Mouse (Mus musculus) frontal cortex, postnatal 10 days (tissue): ENCODE results near the gene Gm11111.
"Not testable (repeated sequence)": the region's sequence is repeated elsewhere in the genome, so short reads cannot be mapped to it uniquely, and the experiment has no call there.

ENCODE experiments used
- DNase-seq, 2 experiments: peaks; one replicate each; pipeline ENCODE4 v3.0.0; 2022; ENCODE audit warnings: low spot score in 2 of 2, mixed read lengths in 1 of 2

Gm11111 gene

DNA sequence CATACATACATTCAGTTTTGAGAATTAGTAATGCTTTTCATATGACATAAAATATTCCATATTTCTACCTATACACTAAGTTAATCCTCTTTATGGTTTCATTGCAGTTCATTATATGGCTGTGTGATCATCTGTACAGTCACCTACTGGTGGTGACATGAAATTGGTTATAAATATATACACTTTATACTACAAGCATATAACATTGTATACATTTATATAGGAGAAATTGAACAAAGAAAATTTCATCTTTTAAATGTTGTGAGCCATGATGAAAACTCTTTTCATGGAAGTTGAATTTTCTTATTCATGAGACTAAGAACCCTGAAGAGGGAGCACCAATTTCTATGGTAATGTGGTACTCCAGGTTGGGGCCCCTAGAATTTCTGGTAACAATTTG lies at the start of gene Gm11111:
Gm11111 (plus strand) TSS at position 301 of the 400 bp plus-strand sequence.
- no peak for DNase-seq

DNA sequence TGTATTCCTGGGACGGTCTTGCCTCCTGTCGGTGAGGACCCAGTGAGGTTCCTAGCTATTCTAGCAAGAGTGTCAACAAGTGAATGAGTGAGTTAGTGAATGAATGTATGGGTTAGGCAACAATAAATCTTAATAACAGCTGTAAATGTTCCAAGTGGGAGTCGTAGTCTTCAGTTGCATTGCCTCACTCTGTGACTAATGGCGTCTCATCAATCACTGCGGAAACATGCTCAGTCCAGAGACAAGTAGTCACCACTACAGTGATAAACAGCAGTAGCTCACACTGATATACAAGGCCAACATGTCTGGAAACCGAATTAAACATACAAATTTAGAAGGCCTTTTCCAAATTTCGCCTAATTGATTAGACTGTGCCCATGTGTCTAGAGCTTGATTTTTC lies 36.3 kb upstream of the Gm11111 start:
- DNase-seq, result no peak

DNA sequence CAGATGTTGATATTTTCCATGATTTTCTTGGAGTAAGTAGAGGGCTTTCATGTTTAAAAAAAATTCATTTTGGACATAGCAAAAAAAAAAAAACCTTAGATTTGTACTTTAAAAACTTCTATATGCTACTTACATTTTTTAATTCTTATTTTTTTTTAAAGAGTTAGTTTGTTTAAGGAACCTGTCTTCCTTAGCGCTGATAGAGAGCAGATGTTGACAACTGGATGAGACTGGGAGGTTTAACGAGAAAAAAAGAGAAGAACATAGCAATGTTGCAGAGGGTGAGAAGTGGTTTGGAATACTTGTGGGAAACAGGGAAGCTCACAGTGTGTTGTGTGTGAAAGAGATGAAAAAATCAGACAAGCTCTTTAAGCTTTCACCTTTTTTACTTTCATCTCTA lies 32.4 kb upstream of the Gm11111 start:
- no peak for DNase-seq

DNA sequence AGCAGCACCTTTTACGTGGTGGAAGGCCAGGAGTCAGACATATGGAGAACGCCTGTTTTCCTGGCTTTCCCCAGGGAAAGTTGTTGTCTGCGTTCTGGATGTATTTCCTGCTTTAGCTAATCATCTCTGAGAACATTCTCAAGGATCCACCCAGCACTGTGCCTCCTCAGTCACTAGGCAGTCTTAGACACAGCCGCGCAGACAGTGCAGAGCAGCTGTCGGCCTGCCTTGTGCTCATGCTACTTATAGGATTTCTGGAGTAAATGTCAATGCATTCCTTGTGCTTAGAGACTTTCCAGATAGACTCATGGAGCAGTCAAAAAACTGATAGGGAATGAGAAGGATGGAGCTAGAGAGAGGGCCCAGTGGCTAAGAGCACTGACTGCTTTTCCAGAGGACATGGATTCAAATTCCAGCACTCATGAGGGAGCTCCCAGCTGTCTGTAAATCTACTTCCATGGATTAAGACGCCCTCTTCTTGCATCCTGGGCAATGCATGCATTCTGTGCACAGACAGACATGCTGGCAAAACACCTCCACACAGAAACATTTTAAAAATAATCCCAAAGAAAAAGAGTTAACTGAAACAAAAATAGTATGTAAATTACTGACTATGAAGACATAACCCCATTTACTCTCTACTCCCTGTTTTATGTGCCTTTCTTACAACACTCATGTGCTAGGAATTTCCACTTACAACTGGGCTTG lies 30.1 kb upstream of the Gm11111 start:
- no peak for DNase-seq

DNA sequence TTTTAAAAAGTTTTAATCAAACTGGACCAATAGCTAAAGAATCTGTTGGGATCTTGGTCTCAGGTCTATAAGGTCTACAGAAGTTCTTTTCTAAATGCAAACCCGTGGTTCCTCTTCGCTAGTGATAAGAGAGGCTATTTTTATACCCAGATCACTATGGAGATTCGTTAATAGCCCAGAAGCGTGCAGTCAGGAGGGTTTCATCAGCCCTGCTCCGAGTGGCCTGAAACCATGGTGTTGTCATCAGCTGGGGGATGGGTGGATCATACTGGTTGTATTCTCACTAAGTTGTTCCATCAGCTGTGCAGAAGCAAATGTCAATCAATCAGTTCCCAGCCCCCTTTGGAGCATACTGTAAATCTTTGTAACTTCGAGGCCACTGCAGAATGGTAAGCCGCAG lies 29.4 kb upstream of the Gm11111 start:
- DNase-seq, result no peak

DNA sequence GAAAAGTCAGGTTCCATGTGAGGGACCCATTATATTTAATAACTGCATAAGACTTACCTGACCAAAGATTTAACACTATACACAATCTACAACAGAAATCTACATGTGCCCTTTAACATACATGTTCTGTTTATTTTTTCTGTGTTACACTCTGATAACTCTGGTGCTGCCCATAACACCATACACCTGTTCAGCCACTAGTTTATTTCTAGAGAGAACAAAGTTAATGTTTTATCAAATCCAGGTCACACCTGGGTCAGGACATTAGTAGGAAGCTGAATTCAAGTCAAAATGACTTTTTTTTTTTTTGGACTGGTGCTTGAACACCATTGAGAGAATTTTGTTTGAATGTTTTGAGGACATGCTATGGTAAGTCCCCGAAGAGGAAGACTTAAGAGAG lies 28.7 kb upstream of the Gm11111 start:
- no peak for DNase-seq

DNA sequence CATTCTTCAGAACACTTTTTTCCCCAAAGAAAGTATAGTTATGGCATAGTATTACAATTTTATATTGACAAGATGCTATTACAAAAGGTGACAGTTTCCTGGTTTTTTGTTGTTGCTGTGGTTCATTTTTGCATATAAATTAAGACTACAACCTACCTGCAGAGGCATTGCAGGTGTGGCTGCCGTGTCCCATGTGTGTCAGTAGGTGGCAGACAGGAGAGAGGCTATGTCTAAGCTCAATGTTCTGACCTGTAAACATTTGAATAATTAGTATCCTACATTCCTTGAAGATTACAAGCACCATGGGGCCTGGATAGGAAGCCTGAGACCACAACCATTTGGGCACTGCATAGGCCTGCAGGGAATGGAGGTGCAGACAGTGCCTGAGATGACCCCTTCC lies 11.2 kb upstream of the Gm11111 start:
- DNase-seq, result no peak

DNA sequence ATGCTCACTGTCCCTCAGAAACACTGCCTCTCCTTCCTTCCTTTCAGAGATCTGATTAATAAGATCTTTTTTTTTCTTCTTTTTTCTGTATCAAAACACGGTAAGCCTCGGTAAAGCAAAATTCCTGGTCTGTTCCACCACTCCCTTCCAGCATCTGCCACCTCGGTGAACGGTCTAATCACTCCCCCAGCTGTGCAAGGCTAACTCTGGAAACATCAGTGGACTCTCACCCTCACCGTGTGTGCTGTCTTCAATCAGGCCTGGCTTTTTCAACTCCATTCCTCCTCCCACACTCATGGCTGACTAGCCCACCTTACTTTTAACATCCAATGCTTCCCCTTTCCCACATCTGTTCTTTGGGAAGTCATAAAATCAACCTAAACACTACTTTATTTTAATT lies 2.2 kb upstream of the Gm11111 start:
- no peak for DNase-seq

DNA sequence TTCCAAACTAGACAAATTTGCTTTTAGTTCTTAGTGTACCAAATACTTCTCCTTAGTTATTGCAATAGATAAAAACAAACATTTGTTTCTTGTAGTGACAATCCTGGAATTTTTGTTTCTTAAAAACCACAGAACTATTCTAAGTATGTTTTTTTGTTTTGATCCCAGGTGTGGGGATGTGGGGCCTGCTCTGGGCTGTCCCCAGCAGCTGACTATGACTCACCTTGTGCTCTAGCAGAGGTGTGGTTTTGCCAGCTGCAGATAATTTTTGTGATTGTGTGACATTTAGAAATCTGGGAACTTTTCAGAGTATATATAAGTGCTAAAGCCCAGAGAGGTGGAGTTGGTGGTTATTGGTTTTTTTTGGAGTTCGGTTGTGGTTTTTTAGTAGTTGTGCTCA lies 1.6 kb upstream of the Gm11111 start:
- DNase-seq, result no peak

DNA sequence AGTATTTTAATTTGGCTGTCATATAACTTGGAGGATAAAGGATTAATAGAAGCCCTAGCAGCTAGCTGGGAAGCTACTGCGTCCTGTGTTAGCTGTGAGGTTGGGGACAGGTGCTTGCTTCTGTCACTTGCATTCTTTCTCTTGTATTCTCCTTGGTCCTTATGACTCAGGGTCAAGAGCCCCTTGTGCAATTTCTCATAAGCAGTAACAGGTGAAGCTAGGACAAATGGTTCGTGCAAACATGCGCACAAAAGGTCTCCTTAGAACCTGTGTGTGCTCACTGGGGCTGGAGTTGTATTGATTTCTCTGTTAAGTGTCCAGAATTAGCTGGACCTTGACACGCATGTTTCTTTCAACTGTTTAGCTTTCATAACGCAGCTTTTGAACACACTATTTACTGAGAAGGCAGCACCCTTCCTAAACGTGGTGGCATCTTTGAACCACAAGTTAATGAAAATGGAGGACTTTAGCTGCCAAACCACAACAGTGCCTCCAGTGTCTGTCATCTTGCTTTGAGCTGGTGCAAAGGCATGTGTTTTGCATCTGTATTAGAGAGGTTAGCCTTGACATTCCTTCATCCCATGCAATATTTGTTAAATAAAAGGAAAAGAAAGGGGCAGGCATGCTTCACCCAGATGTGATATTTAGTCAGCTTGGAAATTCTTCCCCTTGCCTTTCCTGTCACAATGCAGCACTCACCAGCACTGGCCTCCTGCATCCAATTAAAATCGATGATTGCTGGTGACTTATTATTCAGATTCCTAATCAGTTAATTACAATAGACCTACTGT lies 511 bp downstream of the Gm11111 start:
- DNase-seq, result no peak

DNA sequence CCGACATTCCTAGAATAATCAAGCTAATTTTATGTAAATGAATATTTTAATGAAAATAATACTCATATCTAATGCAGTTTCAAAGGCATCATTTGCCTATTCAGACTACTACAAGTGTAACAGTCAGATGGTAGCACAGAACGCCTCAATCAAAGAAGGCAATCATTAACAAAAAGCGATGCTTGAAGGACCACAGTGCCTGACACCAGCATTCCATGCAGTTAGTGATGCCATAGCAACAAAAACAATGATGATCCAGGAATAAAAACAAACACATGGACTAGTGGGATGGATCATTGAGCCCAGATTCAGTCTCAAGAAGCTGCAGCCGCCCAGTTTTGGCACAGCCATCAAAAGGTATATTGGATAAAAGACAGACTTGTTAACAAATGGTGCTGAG lies 8.8 kb downstream of the Gm11111 start:
- DNase-seq, result no peak

DNA sequence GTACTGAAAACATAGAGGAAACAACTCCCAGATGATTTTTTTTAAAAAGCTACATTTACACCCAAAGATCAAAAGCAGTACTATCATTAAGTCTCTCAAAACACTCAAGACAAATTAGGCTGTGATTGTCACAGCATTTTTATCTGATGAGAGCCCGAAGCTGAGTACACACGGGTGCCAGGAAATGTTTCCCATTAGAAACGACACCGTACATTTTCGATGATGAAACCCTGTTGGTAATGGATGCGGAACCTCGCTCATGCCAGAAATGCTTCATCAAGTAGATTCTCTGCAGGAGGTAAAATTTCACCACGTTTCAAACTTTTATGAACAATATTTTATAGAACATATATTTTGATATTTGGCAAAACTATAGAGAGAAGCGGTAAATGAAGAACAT lies 10.3 kb downstream of the Gm11111 start:
- no peak for DNase-seq

DNA sequence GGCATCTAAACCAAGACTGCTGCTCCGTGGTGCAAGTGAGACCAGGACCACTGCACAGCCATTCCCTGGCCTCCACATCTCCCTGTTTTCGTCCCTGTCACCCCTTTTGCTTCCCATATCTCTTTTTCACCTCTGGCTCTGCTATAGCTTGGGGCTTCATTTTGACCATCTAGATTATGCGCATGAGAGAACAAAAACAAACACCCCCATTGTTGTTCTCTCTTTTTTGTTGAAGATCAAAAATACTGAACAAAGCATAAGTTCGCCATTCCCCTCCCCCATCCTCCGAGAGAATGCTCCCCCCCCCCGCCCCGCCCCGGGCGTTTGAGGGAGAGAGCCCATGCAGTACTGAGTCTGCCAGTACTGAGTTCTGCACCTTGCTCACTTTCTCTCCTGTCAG lies 11.3 kb downstream of the Gm11111 start:
- DNase-seq, result no peak

DNA sequence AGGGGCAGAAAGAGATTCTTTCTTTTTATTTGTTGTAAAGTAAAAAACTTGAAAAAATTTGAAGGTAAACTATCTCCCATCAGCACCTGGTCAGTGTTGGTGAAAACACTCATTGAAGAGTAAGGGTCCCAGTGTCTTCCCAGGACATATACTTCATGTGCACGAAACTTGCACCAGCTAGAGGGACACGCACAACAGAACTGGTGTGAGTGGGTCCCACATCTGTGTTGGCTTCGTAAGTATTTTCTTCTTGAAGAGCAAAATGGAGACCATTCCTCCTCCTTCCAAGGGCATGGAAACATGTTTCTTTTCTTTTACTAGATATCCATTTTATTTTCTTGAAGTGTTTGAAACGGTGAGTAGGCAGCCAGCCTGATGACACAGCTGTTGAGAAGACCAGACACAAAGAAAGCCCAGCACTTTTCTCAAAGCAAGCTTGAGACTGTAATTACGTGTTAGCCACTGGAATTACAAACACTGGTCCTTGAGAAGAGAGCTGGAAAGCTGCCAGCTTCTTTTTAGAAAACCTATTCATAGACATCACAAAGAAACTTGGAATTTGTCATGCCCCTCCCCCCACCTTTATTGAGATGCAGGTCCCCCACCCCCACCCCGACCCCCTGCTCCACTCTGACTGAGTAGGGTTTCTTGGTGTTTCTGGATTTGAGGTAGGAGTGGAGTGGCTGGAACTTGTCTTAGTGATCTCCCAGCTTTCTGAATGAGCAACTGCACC lies 14.1 kb downstream of the Gm11111 start:
- no peak for DNase-seq

DNA sequence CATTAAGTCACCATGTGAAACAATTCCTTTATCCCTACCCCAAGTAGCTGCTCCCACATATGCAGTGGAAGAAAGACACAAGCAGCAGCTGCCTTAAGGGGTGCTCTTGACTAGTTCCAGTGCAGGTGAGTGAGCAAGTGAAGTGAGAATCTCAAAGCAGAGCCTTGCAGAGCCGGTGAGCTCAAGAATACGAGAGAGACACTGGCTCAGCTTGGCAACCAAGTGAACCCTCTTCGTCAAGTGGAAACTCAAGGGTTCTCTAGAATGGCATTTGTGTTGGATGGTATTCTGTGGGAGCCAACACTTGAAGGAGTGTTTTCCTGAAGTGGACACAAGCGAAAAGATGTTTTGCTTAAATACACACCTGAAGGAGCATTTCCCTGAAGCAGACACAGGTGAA lies 16.0 kb downstream of the Gm11111 start:
- no peak for DNase-seq

DNA sequence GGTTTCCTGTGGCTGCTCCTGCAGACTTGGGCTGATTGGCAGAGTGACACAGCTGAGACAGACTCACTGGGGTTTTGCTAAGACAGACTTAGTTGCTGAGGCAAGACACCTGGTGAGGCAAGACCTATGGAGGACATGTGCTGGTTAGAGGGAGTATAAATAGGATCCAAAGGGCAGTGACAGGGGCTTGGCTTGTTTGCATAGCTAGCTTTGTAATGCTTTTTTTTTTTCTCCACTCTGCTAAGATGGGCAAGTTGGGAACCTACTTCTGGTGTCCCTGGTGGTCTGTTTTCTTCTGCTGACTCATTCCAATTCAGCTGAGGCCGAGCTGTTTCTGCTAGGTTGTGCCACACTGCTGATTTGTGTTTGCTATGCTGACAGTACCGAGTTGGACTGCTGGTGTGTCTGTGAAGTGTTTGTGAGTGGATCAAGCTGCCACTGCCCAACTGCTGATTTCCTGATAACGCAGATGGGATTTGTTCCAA lies 16.6 kb downstream of the Gm11111 start:
- no peak for DNase-seq

DNA sequence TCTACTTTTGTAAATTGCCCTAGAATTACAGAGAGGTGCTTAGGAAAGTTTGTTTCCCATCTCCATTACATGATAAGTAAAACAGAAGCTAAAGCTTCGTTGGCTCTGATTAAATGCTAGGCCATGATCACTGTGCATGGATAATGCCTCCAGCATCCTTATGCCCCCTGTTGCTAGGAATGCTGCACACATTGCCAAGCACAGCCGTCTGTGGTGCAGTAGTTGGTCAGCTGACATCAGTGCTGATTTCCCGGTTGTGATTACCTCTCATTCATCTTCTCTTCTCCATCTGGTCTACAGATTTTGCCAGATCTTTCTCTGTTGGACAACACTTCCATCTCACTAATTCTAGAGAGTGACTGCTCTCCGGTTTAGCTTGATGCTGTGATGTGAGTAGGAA lies 19.9 kb downstream of the Gm11111 start:
- no peak for DNase-seq

DNA sequence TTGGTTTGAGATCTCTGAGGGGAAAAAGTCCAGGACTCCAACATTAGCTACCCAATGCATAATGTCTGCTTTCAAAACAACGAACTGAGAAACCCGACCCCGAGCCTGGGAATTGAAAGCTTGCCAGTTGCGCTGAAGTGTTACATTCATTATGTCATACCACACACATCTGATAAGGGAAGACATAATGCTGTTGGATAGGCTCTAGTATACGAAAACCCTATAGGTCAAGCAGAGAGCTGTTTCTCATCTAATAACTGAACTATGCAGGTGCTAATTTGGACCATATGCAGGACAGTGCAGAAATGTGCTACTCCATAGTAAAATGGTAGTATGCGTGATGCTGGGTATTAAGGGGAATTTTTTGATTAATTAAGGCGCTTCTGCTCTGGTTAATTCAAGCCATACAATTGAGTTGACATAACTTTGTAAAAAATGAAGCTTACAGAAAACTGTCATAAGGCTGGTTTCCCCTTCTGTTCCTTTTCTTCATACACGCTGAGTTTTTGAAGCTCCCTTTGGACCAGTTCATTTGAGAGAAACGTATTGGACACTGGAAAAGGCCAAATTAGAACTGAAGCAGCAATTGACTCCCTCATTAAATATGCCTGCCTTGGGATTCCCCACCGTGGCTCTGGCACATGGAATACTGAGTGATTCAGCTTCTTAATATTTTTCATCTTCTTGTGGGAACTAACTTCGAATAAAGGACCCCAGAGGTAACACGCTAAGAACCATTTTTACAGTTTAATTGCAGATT lies 22.4 kb downstream of the Gm11111 start:
- no peak for DNase-seq

DNA sequence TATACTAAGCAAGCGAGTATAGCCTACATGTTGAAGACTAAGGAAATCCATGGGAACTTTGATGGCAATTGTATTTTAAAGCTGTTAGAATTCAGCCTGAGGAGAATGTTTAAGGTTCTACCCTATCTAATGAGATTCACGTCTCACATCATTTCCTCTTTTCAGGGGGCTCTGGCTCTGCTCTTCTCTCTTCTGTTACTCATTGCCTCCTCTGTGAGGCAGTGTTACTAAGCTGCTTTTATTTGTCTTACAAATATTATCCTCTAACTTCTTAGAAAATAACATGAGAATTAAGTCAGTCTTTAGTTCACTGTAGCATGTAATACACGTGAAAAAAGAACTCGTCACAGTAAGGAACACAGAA lies 23.0 kb downstream of the Gm11111 start:
- no peak for DNase-seq

DNA sequence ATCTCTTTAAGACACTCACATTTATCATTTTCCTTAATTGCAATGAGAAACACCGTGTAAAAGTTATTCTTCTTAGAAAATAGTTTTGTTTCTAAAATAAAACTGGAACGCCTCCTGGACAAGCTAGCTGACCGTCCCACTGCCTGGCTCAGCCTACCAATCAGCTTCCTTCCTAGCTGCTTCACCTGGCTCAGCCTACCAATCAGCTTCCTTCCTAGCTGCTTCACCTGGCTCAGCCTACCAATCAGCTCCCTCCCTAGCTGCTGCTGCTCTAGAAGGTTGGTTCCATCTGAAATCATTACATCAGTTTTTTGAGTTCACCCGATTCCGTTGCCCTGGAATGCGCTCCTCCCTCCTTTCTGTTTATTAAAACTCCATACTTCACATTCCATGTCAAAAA lies 24.0 kb downstream of the Gm11111 start:
- DNase-seq, result not testable (repeated sequence)

DNA sequence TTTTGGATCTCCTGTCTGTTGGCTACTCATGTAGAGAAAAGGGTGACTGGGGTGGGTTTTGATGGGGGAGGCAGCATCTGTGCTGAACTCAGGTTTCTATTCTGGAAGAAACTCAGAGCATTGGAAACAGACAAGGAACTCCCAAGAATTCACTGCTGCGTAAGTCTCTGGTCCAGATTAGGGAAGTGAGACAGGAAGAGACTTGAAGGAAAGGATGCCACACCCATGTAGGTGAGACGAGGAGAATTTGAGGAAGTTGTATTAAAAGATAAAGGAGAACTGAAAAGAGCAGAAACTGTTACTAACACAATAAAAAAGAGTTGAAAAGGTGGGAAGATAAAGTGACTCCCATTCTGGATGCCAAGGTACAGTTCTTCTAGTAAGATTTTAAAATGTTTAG lies 25.9 kb downstream of the Gm11111 start:
- no peak for DNase-seq

DNA sequence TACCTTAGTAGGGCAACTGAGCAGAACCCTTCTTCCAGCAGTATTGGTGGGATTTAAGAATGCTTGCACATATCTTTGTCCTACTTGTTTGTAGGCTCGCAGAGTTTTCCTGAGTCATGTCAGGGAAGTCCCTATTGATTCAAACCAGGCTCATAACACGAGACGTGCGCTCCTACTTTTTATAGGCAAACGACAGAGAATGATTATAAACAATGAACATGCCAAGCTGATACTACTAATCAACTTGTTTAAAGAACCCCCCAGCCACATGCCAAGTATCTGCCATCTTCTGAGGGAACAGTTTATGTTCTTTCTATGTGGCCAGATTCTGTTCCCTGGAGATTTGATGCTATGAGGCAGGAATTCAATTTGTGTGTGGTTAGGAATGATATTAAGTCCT lies 28.3 kb downstream of the Gm11111 start:
- no peak for DNase-seq
